Mouse (Mus musculus): ENCODE results near the gene Cubn. TPM values are rescaled to one million over a fixed set of nuclear protein-coding genes. Genes with fewer than 3 reads are reported as not detected.

Cubn gene
- 0.29 and 0.41 TPM in 2 replicates for polyA plus RNA-seq (2014; fragmentation: Nextera tagmentation; extraction: Ambion mirVana)

DNA sequence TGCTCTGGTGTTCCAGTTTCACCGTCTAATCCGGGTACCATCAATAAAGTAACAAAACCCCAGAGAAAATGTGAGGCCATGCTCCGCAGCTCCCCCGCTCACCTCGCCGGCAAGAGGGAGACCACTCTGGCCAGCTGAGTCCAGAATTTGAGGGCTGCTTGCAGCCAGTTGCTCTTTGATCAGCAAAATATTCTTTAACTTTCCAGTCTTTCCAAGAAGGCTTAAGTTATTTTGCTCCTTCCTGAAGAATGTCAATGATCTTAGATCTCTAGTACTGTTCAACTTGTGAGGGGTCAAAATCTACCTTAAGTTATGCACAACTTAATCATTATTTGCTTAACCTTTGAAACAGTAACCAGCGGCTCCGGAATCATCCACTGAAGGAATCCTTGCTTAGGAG, at the start of gene Cubn:
Gene Cubn (minus strand): TSS at position 80 of the 400 bp plus-strand sequence.
- no peak within 1 kb of the TSS for H3K4me3 ChIP-seq (ENCODE audit: low read depth, low read length)
- no peak within 1 kb of the TSS for H3K27ac ChIP-seq (ENCODE audit: low read depth, low read length)
- WGBS = 35% methylated on average over 8 of the region's 8 CpGs
- no peaks in the 10 kb centered on the region for H3K27me3 ChIP-seq (replicated peaks; ENCODE audit: control insufficient read depth, insufficient read depth, low read length)
- no peaks in the 10 kb centered on the region for H3K36me3 ChIP-seq (ENCODE audit: control insufficient read depth, insufficient read depth, low read length)
- ATAC-seq (no peak), DNase-seq (ENCODE audit: low spot score) (no peak)
- no peak within 1 kb of the TSS for H3K9ac ChIP-seq (ENCODE audit: low read length)
- no peak within 1 kb of the TSS for H3K4me2 ChIP-seq (ENCODE audit: low read length)
- H3K9me3 ChIP-seq (replicated peaks; ENCODE audit: control insufficient read depth, low read length) = no peaks in the 10 kb centered on the region
- 0 out of 2 replicates have a peak, but pooled peaks cover 2% of the 10 kb centered on the region for H3K4me1 ChIP-seq (ENCODE audit: control insufficient read depth, insufficient read depth, low read length)

DNA sequence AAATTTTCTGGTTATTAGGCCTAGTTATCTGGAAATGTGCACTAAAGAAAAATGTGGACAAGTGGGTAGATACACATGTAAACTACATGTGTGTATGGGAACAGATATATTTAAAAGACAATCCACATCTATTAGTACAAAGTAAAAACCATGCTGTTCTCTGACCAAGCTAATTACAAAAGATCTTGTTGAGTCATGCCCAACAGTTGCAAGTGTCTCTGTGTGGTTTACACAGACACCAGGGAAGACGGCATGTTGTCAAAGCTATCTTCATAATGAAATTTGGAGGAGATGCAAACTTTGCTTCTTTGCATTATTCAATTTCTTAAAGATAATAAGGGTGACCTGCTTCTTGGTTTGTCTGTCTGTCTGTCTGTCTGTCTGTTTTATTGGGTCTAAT, 48.2 kb upstream of the Cubn start:
- Histone ChIP-seq H3K4me1 (ENCODE audit: control insufficient read depth, insufficient read depth, low read length) (peaks cover 2% of the 10 kb centered on the region; the same call in 1 of the 2 replicates), H3K4me2 (ENCODE audit: low read length) (no peak overlapping the region), H3K9ac (ENCODE audit: low read length) (no peak overlapping the region), H3K27me3 (replicated peaks; ENCODE audit: control insufficient read depth, insufficient read depth, low read length) (no peaks in the 10 kb centered on the region), H3K9me3 (replicated peaks; ENCODE audit: control insufficient read depth, low read length) (no peaks in the 10 kb centered on the region), H3K36me3 (ENCODE audit: control insufficient read depth, insufficient read depth, low read length) (no peaks in the 10 kb centered on the region), H3K27ac (ENCODE audit: low read depth, low read length) (no peak overlapping the region), H3K4me3 (ENCODE audit: low read depth, low read length) (no peak overlapping the region)
- DNase-seq (ENCODE audit: low spot score) = no peak
- ATAC-seq = no peak
- 88% methylated on average over 1 of the region's 1 CpGs for WGBS

DNA sequence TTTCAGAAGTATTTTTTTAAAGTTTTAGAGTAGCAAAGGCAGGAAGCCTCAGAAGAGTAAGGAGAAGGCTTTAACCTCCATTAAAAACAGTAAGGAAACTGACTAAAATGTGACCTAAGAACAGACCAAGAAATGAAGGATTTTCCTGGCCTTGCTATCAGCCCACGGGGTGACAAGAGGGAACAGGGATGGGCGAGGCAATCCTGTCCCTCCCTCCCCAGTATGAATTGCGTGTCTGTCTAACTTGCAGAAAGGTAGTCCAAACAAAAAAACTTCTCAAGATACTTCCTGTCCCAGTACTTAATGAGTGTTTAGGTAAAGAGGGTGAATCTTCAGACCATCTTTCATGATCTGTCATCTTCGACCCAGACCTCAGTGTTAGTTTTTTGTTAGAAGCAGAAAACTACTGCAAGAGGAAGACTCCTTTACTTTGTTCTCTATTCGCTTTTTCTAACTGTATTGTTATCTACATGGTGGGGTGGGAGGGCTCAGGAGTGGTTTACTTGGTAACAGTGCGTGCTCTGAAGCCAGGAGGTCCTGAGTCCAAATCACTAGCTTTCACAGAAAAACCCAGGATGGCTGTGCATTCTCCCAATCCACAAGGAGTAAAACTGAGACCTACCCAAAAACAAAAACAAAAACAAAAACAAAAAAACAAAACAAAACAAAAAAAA, 47.2 kb upstream of the Cubn start:
- Histone ChIP-seq H3K27ac (ENCODE audit: low read depth, low read length) (no peak overlapping the region), H3K27me3 (replicated peaks; ENCODE audit: control insufficient read depth, insufficient read depth, low read length) (no peaks in the 10 kb centered on the region), H3K4me1 (ENCODE audit: control insufficient read depth, insufficient read depth, low read length) (no peaks in the 10 kb centered on the region), H3K4me2 (ENCODE audit: low read length) (no peak overlapping the region), H3K9ac (ENCODE audit: low read length) (no peak overlapping the region), H3K36me3 (ENCODE audit: control insufficient read depth, insufficient read depth, low read length) (no peaks in the 10 kb centered on the region), H3K4me3 (ENCODE audit: low read depth, low read length) (no peak overlapping the region), H3K9me3 (replicated peaks; ENCODE audit: control insufficient read depth, low read length) (no peaks in the 10 kb centered on the region)
- no peak for DNase-seq (ENCODE audit: low spot score)
- 83% methylated on average over 6 of the region's 6 CpGs for WGBS
- no peak for ATAC-seq

DNA sequence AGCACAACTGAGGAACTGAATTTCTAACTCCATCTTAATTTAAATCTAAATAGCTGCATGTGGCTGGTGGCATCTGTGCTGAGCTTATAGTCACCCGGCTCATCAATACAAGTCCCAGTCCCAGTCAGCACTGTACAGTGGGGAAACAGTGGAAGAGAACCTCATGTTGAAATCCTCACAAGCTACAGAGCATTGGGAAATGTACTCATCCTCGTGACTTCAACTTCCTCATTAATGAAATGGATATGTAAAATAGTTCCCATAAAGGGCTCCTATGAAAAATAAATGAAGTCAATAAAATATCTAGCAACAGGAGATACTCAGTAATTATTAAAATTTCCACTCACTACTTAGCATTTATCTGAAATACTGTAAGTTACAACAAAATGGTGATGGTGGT, 46.6 kb upstream of the Cubn start:
- Histone ChIP-seq H3K4me3 (ENCODE audit: low read depth, low read length) (no peak overlapping the region), H3K4me2 (ENCODE audit: low read length) (no peak overlapping the region), H3K27ac (ENCODE audit: low read depth, low read length) (no peak overlapping the region), H3K27me3 (replicated peaks; ENCODE audit: control insufficient read depth, insufficient read depth, low read length) (no peaks in the 10 kb centered on the region), H3K36me3 (ENCODE audit: control insufficient read depth, insufficient read depth, low read length) (no peaks in the 10 kb centered on the region), H3K9me3 (replicated peaks; ENCODE audit: control insufficient read depth, low read length) (no peaks in the 10 kb centered on the region), H3K4me1 (ENCODE audit: control insufficient read depth, insufficient read depth, low read length) (no peaks in the 10 kb centered on the region), H3K9ac (ENCODE audit: low read length) (no peak overlapping the region)
- WGBS = 81% methylated on average over 2 of the region's 2 CpGs
- DNase-seq (ENCODE audit: low spot score) = no peak
- ATAC-seq = no peak

DNA sequence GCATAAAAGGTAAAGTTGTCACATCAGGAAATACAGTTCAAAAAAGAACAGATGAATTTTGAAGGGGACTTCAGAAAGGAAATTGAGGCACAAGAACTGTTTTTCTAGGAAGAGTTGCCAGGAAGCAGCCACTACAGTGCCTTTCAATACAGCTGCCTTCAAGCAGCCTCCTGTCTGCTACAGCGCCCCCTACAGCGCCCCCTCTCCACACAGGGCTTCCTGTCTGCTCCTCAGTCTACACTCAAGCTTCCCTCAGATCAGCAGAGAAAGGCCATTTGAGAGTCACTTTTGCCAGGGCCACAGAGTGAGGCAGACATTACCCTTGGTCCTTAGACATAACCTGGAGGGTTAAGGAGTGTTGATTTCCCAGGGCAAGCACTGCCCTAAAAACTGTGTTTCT, 46.1 kb upstream of the Cubn start:
- Histone ChIP-seq H3K4me2 (ENCODE audit: low read length) (no peak overlapping the region), H3K4me3 (ENCODE audit: low read depth, low read length) (no peak overlapping the region), H3K9me3 (replicated peaks; ENCODE audit: control insufficient read depth, low read length) (no peaks in the 10 kb centered on the region), H3K27me3 (replicated peaks; ENCODE audit: control insufficient read depth, insufficient read depth, low read length) (no peaks in the 10 kb centered on the region), H3K36me3 (ENCODE audit: control insufficient read depth, insufficient read depth, low read length) (no peaks in the 10 kb centered on the region), H3K9ac (ENCODE audit: low read length) (no peak overlapping the region), H3K27ac (ENCODE audit: low read depth, low read length) (no peak overlapping the region), H3K4me1 (ENCODE audit: control insufficient read depth, insufficient read depth, low read length) (no peaks in the 10 kb centered on the region)
- DNase-seq (ENCODE audit: low spot score) (no peak), ATAC-seq (no peak)
- 10% methylated on average over 2 of the region's 2 CpGs for WGBS

DNA sequence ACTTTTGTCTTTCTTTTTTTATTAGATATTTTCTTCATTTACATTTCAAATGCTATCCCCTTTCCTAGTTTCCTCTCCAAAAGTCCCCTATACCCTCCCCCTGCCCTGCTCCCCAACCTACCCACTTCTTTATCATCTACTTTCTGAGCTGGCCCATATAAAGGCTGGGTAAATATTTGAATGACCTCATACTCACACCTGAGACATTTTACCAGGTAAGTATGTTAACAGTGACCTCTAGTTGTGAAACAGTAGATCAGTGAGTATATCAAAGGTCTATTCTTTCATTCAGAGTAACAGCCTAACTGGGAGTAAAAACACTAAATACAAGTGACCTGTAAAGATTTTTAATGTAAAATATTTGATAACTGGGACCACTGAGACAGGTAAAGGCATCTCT, 45.1 kb upstream of the Cubn start:
- Histone ChIP-seq H3K4me1 (ENCODE audit: control insufficient read depth, insufficient read depth, low read length) (no peaks in the 10 kb centered on the region), H3K27me3 (replicated peaks; ENCODE audit: control insufficient read depth, insufficient read depth, low read length) (no peaks in the 10 kb centered on the region), H3K36me3 (ENCODE audit: control insufficient read depth, insufficient read depth, low read length) (no peaks in the 10 kb centered on the region), H3K4me2 (ENCODE audit: low read length) (no peak overlapping the region), H3K9ac (ENCODE audit: low read length) (no peak overlapping the region), H3K27ac (ENCODE audit: low read depth, low read length) (no peak overlapping the region), H3K4me3 (ENCODE audit: low read depth, low read length) (no peak overlapping the region), H3K9me3 (replicated peaks; ENCODE audit: control insufficient read depth, low read length) (no peaks in the 10 kb centered on the region)
- no peak for DNase-seq (ENCODE audit: low spot score)
- no peak for ATAC-seq

DNA sequence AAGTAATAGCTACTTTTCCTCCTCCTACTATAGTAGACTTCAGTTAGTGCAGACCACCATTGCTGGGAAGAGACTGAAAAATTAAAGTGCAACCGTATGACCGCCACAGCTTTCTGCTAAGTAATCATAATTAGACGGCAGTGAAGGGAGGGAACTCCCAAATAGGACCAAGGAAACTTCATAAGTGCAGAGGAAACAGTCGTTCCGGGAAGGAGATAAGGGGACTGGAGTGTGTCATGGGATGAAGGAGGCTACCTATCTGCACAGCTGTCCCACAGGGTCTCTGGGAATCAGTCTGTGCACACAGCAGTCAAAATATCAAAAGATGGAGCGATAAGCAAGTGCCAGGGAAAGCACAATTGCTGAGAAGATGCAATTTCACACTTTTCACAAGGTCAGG, 39.0 kb upstream of the Cubn start:
- Histone ChIP-seq H3K36me3 (ENCODE audit: control insufficient read depth, insufficient read depth, low read length) (no peaks in the 10 kb centered on the region), H3K9me3 (replicated peaks; ENCODE audit: control insufficient read depth, low read length) (no peaks in the 10 kb centered on the region), H3K4me2 (ENCODE audit: low read length) (no peak overlapping the region), H3K9ac (ENCODE audit: low read length) (no peak overlapping the region), H3K4me1 (ENCODE audit: control insufficient read depth, insufficient read depth, low read length) (no peaks in the 10 kb centered on the region), H3K4me3 (ENCODE audit: low read depth, low read length) (no peak overlapping the region), H3K27ac (ENCODE audit: low read depth, low read length) (no peak overlapping the region), H3K27me3 (replicated peaks; ENCODE audit: control insufficient read depth, insufficient read depth, low read length) (no peaks in the 10 kb centered on the region)
- 92% methylated on average over 6 of the region's 6 CpGs for WGBS
- no peak for DNase-seq (ENCODE audit: low spot score)
- no peak for ATAC-seq

DNA sequence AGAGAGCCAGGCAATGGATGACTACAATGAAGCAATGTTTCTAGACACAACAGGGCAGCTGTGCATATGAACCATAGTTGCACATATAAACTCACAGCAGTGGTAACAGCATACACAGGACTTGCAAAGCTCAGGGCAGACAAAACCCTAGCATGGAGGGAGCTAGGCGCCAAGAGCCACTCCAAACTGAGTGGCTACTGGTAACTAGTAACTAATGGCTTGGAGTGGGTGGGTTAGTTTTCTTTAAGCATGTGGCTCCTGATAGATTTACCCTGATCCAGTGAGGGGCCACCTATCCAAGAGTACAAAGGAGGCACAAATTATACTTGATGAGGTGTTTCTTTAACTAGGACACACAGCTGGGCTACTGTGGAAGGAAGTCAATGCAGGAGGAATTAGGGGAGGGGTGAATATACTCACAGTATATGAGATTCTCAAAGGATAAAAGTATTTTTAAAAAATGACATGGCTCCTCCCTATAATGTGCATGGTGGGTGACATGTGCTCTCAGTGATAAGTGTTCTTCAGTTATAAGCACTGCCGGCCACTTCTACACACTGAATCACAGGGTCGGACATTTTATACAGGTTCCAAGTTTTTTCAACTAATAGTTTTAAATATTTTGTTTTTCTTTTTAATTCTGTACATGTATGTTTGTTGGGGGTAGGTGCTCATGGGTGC, 37.8 kb upstream of the Cubn start:
- H3K4me1 ChIP-seq (ENCODE audit: control insufficient read depth, insufficient read depth, low read length) = no peaks in the 10 kb centered on the region
- no peak for ATAC-seq
- WGBS = 91% methylated on average over 3 of the region's 3 CpGs
- H3K36me3 ChIP-seq (ENCODE audit: control insufficient read depth, insufficient read depth, low read length) = no peaks in the 10 kb centered on the region
- H3K9ac ChIP-seq (ENCODE audit: low read length) = no peak overlapping the region
- no peaks in the 10 kb centered on the region for H3K9me3 ChIP-seq (replicated peaks; ENCODE audit: control insufficient read depth, low read length)
- no peaks in the 10 kb centered on the region for H3K27me3 ChIP-seq (replicated peaks; ENCODE audit: control insufficient read depth, insufficient read depth, low read length)
- no peak for DNase-seq (ENCODE audit: low spot score)
- no peak overlapping the region for H3K4me2 ChIP-seq (ENCODE audit: low read length)
- no peak overlapping the region for H3K27ac ChIP-seq (ENCODE audit: low read depth, low read length)
- no peak overlapping the region for H3K4me3 ChIP-seq (ENCODE audit: low read depth, low read length)

DNA sequence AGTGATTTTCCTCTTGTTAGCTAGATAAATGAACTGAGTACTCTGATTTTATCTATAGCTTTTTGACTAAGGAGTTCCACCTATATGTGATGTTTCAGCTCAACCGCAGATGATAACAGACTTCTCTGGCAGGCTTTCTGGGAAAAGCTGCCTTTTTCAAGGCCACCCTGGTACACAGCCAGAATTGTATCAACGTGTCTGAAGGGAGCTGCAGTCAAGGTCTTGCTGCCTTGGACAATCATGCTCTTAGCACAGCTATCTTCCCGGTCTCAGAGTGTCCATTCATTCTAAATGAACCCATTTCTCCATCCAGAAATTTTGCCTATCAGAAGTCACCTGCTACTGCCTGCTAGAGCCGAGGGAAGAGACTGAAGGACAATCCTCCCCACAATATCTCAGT, 35.9 kb upstream of the Cubn start:
- Histone ChIP-seq H3K4me2 (ENCODE audit: low read length) (no peak overlapping the region), H3K9ac (ENCODE audit: low read length) (no peak overlapping the region), H3K4me1 (ENCODE audit: control insufficient read depth, insufficient read depth, low read length) (peaks cover 2% of the 10 kb centered on the region; the same call in 1 of the 2 replicates), H3K27ac (ENCODE audit: low read depth, low read length) (no peak overlapping the region), H3K27me3 (replicated peaks; ENCODE audit: control insufficient read depth, insufficient read depth, low read length) (no peaks in the 10 kb centered on the region), H3K4me3 (ENCODE audit: low read depth, low read length) (no peak overlapping the region), H3K36me3 (ENCODE audit: control insufficient read depth, insufficient read depth, low read length) (no peaks in the 10 kb centered on the region), H3K9me3 (replicated peaks; ENCODE audit: control insufficient read depth, low read length) (no peaks in the 10 kb centered on the region)
- DNase-seq (ENCODE audit: low spot score) (no peak), ATAC-seq (no peak)
- 69% methylated on average over 4 of the region's 4 CpGs for WGBS

Data from forebrain, embryonic 14.5 days (tissue).